ENCODE assay signal across 9 mouse cellular contexts in the genomic region with DNA sequence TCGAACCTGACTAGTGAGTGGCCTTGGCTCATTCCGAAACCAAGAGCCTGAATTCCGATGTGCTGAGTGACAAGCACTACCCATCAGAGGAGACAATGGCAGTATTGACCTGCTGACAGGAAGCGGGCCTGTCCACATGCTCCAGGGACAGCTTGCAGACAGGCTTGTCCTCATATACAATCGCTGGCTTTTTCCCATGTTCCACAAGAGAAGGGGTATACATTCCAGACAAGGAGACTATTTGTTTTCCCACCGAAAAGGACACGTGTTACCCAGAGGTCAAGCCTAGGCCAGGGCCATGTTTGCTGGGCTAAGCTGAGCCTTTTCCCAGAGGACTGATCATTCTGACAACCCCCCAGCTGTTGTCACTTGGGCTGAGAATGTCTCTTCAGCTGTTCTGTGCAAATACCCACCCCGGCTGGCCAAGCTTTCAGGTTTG.
DNase-seq lines count a peak whose midpoint lies in the region; ATAC-seq and TF ChIP-seq lines count a peak whose summit lies in the region.
"Had no signal": no experiment of that assay in that cellular context is flagged by ENCODE, and none has a peak within 500 bp of the region (broad histone marks: within the 10 kb centered on the region; RNA-seq: fewer than 3 reads in every experiment).

No protein-coding gene starts in this region.

- no peaks in the 10 kb centered on the region for H3K36me3 ChIP-seq in lung, embryonic 15.5 days
- H3K36me3 ChIP-seq in lung, postnatal 0 days (ENCODE audit: insufficient read depth, low read length), result no peaks in the 10 kb centered on the region
- no peaks in the 10 kb centered on the region for H3K36me3 ChIP-seq in embryonic facial prominence, embryonic 12.5 days
- H3K36me3 ChIP-seq in neural tube, embryonic 11.5 days (ENCODE audit: control insufficient read depth, insufficient read depth, low read length), result no peaks in the 10 kb centered on the region

- no peak for TF ChIP-seq CTCF in lung, postnatal 0 days (IDR thresholded peaks at IDR 0.05)
- no peak for TF ChIP-seq CTCF in left cerebral cortex, adult 2 months (IDR thresholded peaks at IDR 0.05)

- H3K4me2 ChIP-seq in lung, embryonic 15.5 days, result no peak overlapping the region
- no peak overlapping the region for H3K4me2 ChIP-seq in lung, postnatal 0 days (replicated peaks; ENCODE audit: low read depth, low read length)
- H3K4me2 ChIP-seq in embryonic facial prominence, embryonic 12.5 days (replicated peaks), result no peak overlapping the region
- H3K4me2 ChIP-seq in neural tube, embryonic 11.5 days (ENCODE audit: low read depth), result no peak overlapping the region

- WGBS in lung, embryonic 15.5 days, result 20% methylated on average over 8 of the region's 8 CpGs
- 20% methylated on average over 8 of the region's 8 CpGs for WGBS in lung, postnatal 0 days
- 14% methylated on average over 8 of the region's 8 CpGs for WGBS in embryonic facial prominence, embryonic 12.5 days
- 34% methylated on average over 8 of the region's 8 CpGs for WGBS in neural tube, embryonic 11.5 days

- H3K9me3 ChIP-seq in lung, embryonic 15.5 days, result no peaks in the 10 kb centered on the region
- H3K9me3 ChIP-seq in lung, postnatal 0 days (ENCODE audit: low read length), result no peaks in the 10 kb centered on the region
- H3K9me3 ChIP-seq in embryonic facial prominence, embryonic 12.5 days, result no peaks in the 10 kb centered on the region
- H3K9me3 ChIP-seq in neural tube, embryonic 11.5 days (ENCODE audit: control insufficient read depth, low read length), result no peaks in the 10 kb centered on the region

- TF ChIP-seq EP300 in lung, postnatal 0 days (IDR thresholded peaks at IDR 0.05), result no peak

- H3K4me3 ChIP-seq in lung, embryonic 15.5 days, result no peak overlapping the region
- H3K4me3 ChIP-seq in lung, postnatal 0 days (ENCODE audit: low read depth, low read length), result no peak overlapping the region
- no peak overlapping the region for H3K4me3 ChIP-seq in embryonic facial prominence, embryonic 12.5 days
- no peak overlapping the region for H3K4me3 ChIP-seq in neural tube, embryonic 11.5 days (ENCODE audit: low read depth, low read length)
- no peak overlapping the region for H3K4me3 ChIP-seq in left cerebral cortex, adult 2 months

- no peaks in the 10 kb centered on the region for H3K27me3 ChIP-seq in lung, embryonic 15.5 days
- H3K27me3 ChIP-seq in lung, postnatal 0 days (replicated peaks; ENCODE audit: insufficient read depth, low read length), result no peaks in the 10 kb centered on the region
- no peaks in the 10 kb centered on the region for H3K27me3 ChIP-seq in embryonic facial prominence, embryonic 12.5 days
- no peaks in the 10 kb centered on the region for H3K27me3 ChIP-seq in neural tube, embryonic 11.5 days (ENCODE audit: control insufficient read depth, insufficient read depth, low read length)

- peaks cover 18% of the 10 kb centered on the region for H3K4me1 ChIP-seq in lung, embryonic 15.5 days
- no peaks in the 10 kb centered on the region; the same call in 1 of the 2 replicates for H3K4me1 ChIP-seq in lung, postnatal 0 days (ENCODE audit: insufficient read depth, low read depth, low read length)
- peaks cover 8% of the 10 kb centered on the region; the same call in 1 of the 2 replicates for H3K4me1 ChIP-seq in embryonic facial prominence, embryonic 12.5 days
- peaks cover 6% of the 10 kb centered on the region; the same call in 1 of the 2 replicates for H3K4me1 ChIP-seq in neural tube, embryonic 11.5 days (ENCODE audit: control insufficient read depth, insufficient read depth, low read length)

- no peak for DNase-seq in frontal cortex, postnatal 25 days (ENCODE audit: low spot score in 2 of 2)
- DNase-seq in lung, postnatal 0 days (ENCODE audit: low spot score), result no peak
- DNase-seq in neural tube, embryonic 11.5 days (ENCODE audit: low spot score), result peak; percentile 51
- DNase-seq in right cerebral cortex, adult 2 months (ENCODE audit: low spot score in 2 of 2), result no peak
- DNase-seq in left cerebral cortex, adult 2 months (ENCODE audit: extremely low spot score in 1 of 2, low spot score in 2 of 2), result no peak
- DNase-seq: kidney, adult 2 months had no signal

- no peak overlapping the region for H3K9ac ChIP-seq in lung, embryonic 15.5 days
- no peak overlapping the region for H3K9ac ChIP-seq in lung, postnatal 0 days (replicated peaks; ENCODE audit: low read depth)
- no peak overlapping the region for H3K9ac ChIP-seq in embryonic facial prominence, embryonic 12.5 days
- H3K9ac ChIP-seq in neural tube, embryonic 11.5 days (ENCODE audit: low read length), result no peak overlapping the region

- ATAC-seq in frontal cortex, adult (ENCODE audit: low TSS enrichment), result peak; percentile 44
- no peak; the same call in 1 of the 2 replicates for ATAC-seq in lung, embryonic 15.5 days (ENCODE audit: borderline replicate concordance, extremely low read depth, low FRiP score, low TSS enrichment)
- no peak for ATAC-seq in lung, postnatal 0 days
- peak; percentile 47; the same call in 1 of the 2 replicates for ATAC-seq in embryonic facial prominence, embryonic 12.5 days (ENCODE audit: insufficient number of reproducible peaks, insufficient read depth, low FRiP score, low TSS enrichment)
- no peak; the same call in 1 of the 2 replicates for ATAC-seq in neural tube, embryonic 11.5 days (ENCODE audit: insufficient read depth, low FRiP score, low TSS enrichment)

- peak overlapping the region; percentile 75 for H3K27ac ChIP-seq in lung, embryonic 15.5 days
- no peak overlapping the region for H3K27ac ChIP-seq in lung, postnatal 0 days (ENCODE audit: low read length)
- no peak overlapping the region for H3K27ac ChIP-seq in embryonic facial prominence, embryonic 12.5 days
- H3K27ac ChIP-seq in neural tube, embryonic 11.5 days (ENCODE audit: low read depth, low read length), result no peak overlapping the region
- H3K27ac ChIP-seq in left cerebral cortex, adult 2 months, result no peak overlapping the region

- intact Hi-C loops in left cerebral cortex, adult 2 months (cut with DNase I), result no loop called here

Comparison
In these comparisons a context has a peak if more than half of its experiments do, and no peak if none do; other contexts are left out.
1. ATAC-seq: peak in frontal cortex, adult (single experiment) and embryonic facial prominence, embryonic 12.5 days (single experiment); none in lung, embryonic 15.5 days (single experiment), lung, postnatal 0 days (single experiment) and neural tube, embryonic 11.5 days (single experiment).